Mouse (Mus musculus) heart, adult 18-20 months (tissue): ENCODE data around the gene Sptan1. TPM values are rescaled to one million over a fixed set of nuclear protein-coding genes. Genes with fewer than 3 reads are reported as not detected.

ENCODE experiments used
- microRNA-seq, 2 experiments: library from miRNA; unstranded; fragments of <30 nt; microRNA quantifications; one replicate each; pipeline ENCODE4 v1.2.0; 2022
- total RNA-seq, 2 experiments: library from RNA; stranded (reverse); gene quantifications; 2 replicates each; pipeline ENCODE4 v1.2.3; 2021

Gene Sptan1
- total RNA-seq, 2 experiments from 2014 or later = 157 to 176 TPM

Small RNA genes within 50 kb of the gene (microRNA-seq; reads per million reads assigned to microRNA genes)
- gene Mir6997 = 0 to 0.27 reads per million in 2 experiments

Other genes with a start within 250 kb of the Sptan1 start
- gene Gm13420, start 213.9 kb upstream of the Sptan1 start, total RNA-seq = not detected
- gene Gm13547, start 206.2 kb upstream of the Sptan1 start, total RNA-seq = not detected
- 10 to 100 TPM; 16.8 to 18.9 TPM for gene Coq4, start 178.1 kb upstream of the Sptan1 start, total RNA-seq
- gene Trub2, start 177.1 kb upstream of the Sptan1 start, total RNA-seq = 10 to 100 TPM; 31.6 to 42.1 TPM
- gene Slc27a4, start 162.9 kb upstream of the Sptan1 start, total RNA-seq = 10 to 100 TPM; 16.2 to 17.6 TPM
- 10 to 100 TPM; 30.3 to 39.9 TPM for gene Urm1, start 145.5 kb upstream of the Sptan1 start, total RNA-seq
- 1 to 10 TPM; 1.9 to 2.7 TPM for gene Cercam, start 96.4 kb upstream of the Sptan1 start, total RNA-seq
- 10 to 100 TPM; 15.0 to 21.8 TPM for gene Odf2, start 76.3 kb upstream of the Sptan1 start, total RNA-seq
- gene Gle1, start 30.1 kb upstream of the Sptan1 start, total RNA-seq = 10 to 100 TPM; 22.7 to 24.7 TPM
- 1 to 10 TPM; 6.3 to 6.8 TPM for gene Wdr34, start 83.3 kb downstream of the Sptan1 start, total RNA-seq
- 10 to 100 TPM; 94.9 to 98.5 TPM for gene Set, start 91.8 kb downstream of the Sptan1 start, total RNA-seq
- gene Pkn3, start 112.1 kb downstream of the Sptan1 start, total RNA-seq = 1 to 10 TPM; 7.8 to 9.3 TPM
- gene Zdhhc12, start 128.1 kb downstream of the Sptan1 start, total RNA-seq = 1 to 10 TPM; 2.8 to 3.9 TPM
- gene Zer1, start 159.0 kb downstream of the Sptan1 start, total RNA-seq = 10 to 100 TPM; 21.8 to 23.5 TPM
- 10 to 100 TPM; 17.4 to 18.6 TPM for gene Tbc1d13, start 168.2 kb downstream of the Sptan1 start, total RNA-seq
- 10 to 100 TPM; 89.0 to 98.3 TPM for gene Endog, start 205.9 kb downstream of the Sptan1 start, total RNA-seq
- gene Spout1, start 212.9 kb downstream of the Sptan1 start, total RNA-seq = 1 to 10 TPM; 4.8 to 6.4 TPM
- gene Kyat1, start 240.3 kb downstream of the Sptan1 start, total RNA-seq = 10 to 100 TPM; 36.0 to 36.5 TPM